Mouse (Mus musculus) forebrain, embryonic 15.5 days (tissue): ENCODE measurements around the gene Wipi1. TPM values are rescaled to one million over a fixed set of nuclear protein-coding genes. Genes with fewer than 3 reads are reported as not detected.

ENCODE experiments used
- ATAC-seq: fragments of 200-750 bp; cut with Nextera tagmentation; replicated peaks from 2 replicates; pipeline ENCODE4 v1.8.0; 2017; ENCODE audit warnings: mild to moderate bottlenecking, moderate TSS enrichment, moderate library complexity
- H3K27ac ChIP-seq: fragments of 300-500 bp; sonication (generic); replicated peaks from 2 replicates; pipeline ENCODE4 v1.5.1; 2015; ENCODE audit warnings: mild to moderate bottlenecking, inconsistent platforms
- H3K27me3 ChIP-seq: fragments of 300-500 bp; sonication (generic); 2 replicates; pipeline ENCODE4 v1.6.1; 2015; ENCODE audit warnings: inconsistent platforms
- H3K36me3 ChIP-seq: fragments of 300-500 bp; sonication (generic); 2 replicates; pipeline ENCODE4 v1.6.1; 2015; ENCODE audit warnings: mild to moderate bottlenecking, inconsistent platforms
- H3K4me1 ChIP-seq: fragments of 300-500 bp; sonication (generic); 2 replicates; pipeline ENCODE4 v1.6.1; 2015; ENCODE audit warnings: inconsistent platforms
- H3K4me2 ChIP-seq: fragments of 300-500 bp; sonication (generic); replicated peaks from 2 replicates; pipeline ENCODE4 v1.6.1; 2015; ENCODE audit warnings: mild to moderate bottlenecking, inconsistent platforms
- H3K4me3 ChIP-seq: fragments of 300-500 bp; sonication (generic); 2 replicates; pipeline ENCODE4 v1.5.1; 2015; ENCODE audit warnings: mild to moderate bottlenecking, inconsistent platforms
- H3K9ac ChIP-seq: fragments of 300-500 bp; sonication (generic); replicated peaks from 2 replicates; pipeline ENCODE4 v1.6.1; 2015; ENCODE audit warnings: mild to moderate bottlenecking, inconsistent platforms
- H3K9me3 ChIP-seq: fragments of 300-500 bp; sonication (generic); 2 replicates; pipeline ENCODE4 v1.6.1; 2016; ENCODE audit warnings: inconsistent platforms
- WGBS: fragments of 180-500 bp; shearing (Covaris S2); methylation state at CpG from one replicate; pipeline ENCODE4 v1.1.7; 2015; ENCODE audit warnings: mixed read lengths; 5-methylcytosine and 5-hydroxymethylcytosine counted together
- polyA plus RNA-seq: library from polyadenylated mRNA; unstranded; fragments of >200 nt; fragmentation: Nextera tagmentation; extraction: Ambion mirVana; gene quantifications from 2 replicates; pipeline ENCODE4 v1.2.1, GENCODE M21; 2015

Gene Wipi1
- polyA plus RNA-seq, 1 experiment from 2014 or later = 13.0 TPM

DNA sequence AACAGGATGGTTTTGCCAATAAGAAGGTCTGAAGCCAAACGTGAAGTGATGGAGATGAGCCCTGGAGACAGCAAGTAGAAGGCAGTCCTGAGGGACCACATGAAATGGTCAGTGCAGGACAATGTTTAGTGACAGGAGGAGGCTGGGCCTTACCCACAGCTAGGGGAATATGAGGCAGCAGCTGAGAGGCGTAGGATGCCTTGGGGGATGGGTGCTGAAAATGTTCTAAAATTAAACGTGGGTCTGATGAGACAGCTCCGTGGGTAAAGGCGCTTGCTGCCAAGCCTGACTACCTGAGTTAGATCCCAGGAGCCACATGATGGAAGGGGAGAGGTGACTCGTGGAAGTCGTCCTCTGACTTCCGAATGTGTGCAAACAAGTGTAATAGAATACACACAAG, 21.8 kb downstream of the Wipi1 start:
- no peaks in the 10 kb centered on the region for H3K36me3 ChIP-seq
- no peak overlapping the region for H3K27ac ChIP-seq
- H3K27me3 ChIP-seq = no peaks in the 10 kb centered on the region
- H3K4me3 ChIP-seq = no peak overlapping the region
- H3K4me2 ChIP-seq = no peak overlapping the region
- H3K9ac ChIP-seq = no peak overlapping the region
- WGBS = 87% methylated on average over 8 of the region's 8 CpGs
- no peaks in the 10 kb centered on the region for H3K9me3 ChIP-seq
- H3K4me1 ChIP-seq = no peaks in the 10 kb centered on the region
- ATAC-seq = no peak

GRCm38 (mm10) chr11:109587638-109588374, 24.0 kb downstream of the Wipi1 start:
- Histone ChIP-seq H3K4me2 (no peak overlapping the region), H3K9me3 (no peaks in the 10 kb centered on the region), H3K36me3 (no peaks in the 10 kb centered on the region), H3K4me3 (no peak overlapping the region), H3K27ac (no peak overlapping the region), H3K4me1 (no peaks in the 10 kb centered on the region), H3K9ac (no peak overlapping the region), H3K27me3 (no peaks in the 10 kb centered on the region)
- 77% methylated on average over 14 of the region's 15 CpGs for WGBS
- no peak for ATAC-seq

DNA sequence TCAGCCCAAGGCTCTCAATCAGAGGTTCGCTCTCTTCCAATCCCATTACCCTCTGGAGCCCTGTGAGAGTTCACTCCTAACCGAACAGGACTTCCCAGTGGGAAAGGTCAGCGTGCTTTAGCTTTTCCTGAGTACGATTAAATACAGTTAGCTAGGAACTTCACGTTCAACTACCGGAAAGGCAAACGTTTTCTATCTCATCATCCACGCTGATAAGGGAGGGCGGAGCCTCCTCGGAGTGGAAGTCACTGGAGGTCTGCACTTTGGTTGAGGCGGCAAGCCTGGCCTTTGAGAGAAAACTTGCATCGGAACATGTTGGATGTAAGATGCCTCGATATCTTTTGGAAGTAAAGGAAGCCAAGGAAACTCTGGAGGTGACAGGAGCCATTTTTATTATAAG, 24.7 kb downstream of the Wipi1 start:
- H3K27ac ChIP-seq = no peak overlapping the region
- H3K4me1 ChIP-seq = no peaks in the 10 kb centered on the region
- no peak overlapping the region for H3K4me3 ChIP-seq
- H3K36me3 ChIP-seq = no peaks in the 10 kb centered on the region
- H3K9ac ChIP-seq = no peak overlapping the region
- no peak overlapping the region for H3K4me2 ChIP-seq
- no peaks in the 10 kb centered on the region for H3K27me3 ChIP-seq
- no peak for ATAC-seq
- 70% methylated on average over 13 of the region's 13 CpGs for WGBS
- H3K9me3 ChIP-seq = no peaks in the 10 kb centered on the region

- Histone ChIP-seq H3K27me3 (no peaks in the 10 kb centered on the region), H3K4me3 (no peak overlapping the region), H3K9me3 (no peaks in the 10 kb centered on the region), H3K27ac (no peak overlapping the region), H3K4me2 (no peak overlapping the region), H3K4me1 (no peaks in the 10 kb centered on the region), H3K9ac (no peak overlapping the region), H3K36me3 (no peaks in the 10 kb centered on the region)
- 77% methylated on average over 2 of the region's 2 CpGs for WGBS
- no peak for ATAC-seq
These were observed 25.3 kb downstream of the Wipi1 start for GRCm38 (mm10) chr11:109586424-109586823.

DNA sequence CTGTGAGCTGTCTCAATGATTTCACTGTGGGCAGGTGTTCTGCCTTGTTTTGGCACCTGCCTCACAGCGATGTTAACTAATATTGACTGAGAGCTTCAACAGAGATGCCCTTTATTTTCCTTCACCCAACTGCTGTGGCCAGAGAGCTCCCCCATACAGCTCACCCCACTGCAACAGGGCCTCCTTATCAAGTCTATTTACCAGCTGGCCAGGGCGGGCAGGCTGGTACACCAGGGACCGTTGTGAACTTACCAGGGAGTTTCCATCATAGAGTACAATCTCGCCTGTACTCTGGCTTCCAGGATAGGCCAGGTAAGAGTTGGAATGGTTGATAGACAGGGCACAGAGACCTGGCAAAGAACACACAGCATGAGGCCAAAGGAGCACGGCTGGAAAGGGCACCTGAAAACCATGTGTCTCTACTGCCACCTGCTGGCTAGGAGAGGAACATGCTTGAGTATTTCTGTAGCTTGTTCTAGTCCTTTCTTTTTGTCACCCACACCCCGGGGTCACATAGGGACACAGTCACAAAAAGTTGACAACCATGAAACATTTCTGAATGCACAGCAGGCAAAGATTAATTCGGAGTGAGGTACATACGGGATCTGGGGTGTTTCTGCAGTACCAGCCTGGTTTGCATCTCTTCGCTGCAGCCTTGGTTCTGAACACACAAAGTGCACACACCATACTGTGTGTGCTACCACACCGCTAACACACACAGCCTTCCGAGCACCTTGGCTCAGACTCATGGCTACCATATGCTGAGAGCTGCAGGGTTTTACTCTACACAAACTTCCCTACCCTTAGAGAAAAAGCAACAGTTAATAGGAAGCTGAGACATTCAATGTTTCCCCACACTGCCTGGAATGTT, 26.7 kb downstream of the Wipi1 start:
- Histone ChIP-seq H3K4me2 (no peak overlapping the region), H3K9me3 (no peaks in the 10 kb centered on the region), H3K27me3 (no peaks in the 10 kb centered on the region), H3K4me3 (no peak overlapping the region), H3K9ac (no peak overlapping the region), H3K4me1 (no peaks in the 10 kb centered on the region), H3K27ac (no peak overlapping the region), H3K36me3 (no peaks in the 10 kb centered on the region)
- WGBS = 50% methylated on average over 11 of the region's 11 CpGs
- ATAC-seq = peak; percentile 67

DNA sequence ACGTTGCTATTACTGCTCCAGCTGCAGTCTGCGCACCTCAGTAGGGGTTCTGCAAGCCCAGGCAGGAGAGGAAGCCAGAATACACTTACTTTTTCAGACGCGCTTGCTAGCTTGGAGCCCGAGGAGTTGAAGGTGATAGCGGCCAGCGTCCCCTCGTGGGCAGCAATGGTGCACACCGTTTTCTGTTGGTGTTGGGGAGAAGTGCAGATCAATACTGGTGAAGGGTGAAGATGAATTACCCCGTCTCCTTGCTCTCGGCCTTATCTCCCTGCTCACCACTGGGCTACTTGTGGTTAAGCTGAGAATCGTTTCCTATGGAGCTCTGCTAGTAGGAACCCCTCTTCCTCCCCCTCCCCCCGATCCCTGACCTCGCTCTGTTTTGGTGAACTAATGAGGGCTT, 27.8 kb downstream of the Wipi1 start:
- H3K9me3 ChIP-seq = no peaks in the 10 kb centered on the region
- no peak overlapping the region for H3K27ac ChIP-seq
- no peak overlapping the region for H3K4me3 ChIP-seq
- 81% methylated on average over 14 of the region's 14 CpGs for WGBS
- no peaks in the 10 kb centered on the region for H3K36me3 ChIP-seq
- no peak overlapping the region for H3K9ac ChIP-seq
- no peak for ATAC-seq
- H3K4me1 ChIP-seq = no peaks in the 10 kb centered on the region
- no peaks in the 10 kb centered on the region for H3K27me3 ChIP-seq
- no peak overlapping the region for H3K4me2 ChIP-seq

DNA sequence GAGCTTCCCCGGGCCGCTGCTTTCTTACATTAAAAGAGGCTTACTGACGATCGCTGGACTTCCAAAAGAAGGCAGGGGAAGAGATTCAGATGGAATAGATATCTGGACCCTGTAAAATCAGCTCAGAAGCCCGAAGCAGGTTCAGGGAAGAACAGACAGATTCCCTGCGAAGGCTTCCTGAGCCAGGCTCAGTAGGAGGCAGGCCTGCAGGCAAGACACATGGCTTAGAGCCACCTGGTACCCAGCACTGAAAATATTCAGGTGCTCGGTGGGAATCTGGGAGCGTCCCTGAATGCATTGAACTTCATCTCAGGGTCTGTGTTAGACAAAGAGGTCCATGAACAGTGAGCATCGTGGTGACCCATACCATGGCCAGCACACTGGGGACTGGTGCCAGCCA, 31.8 kb downstream of the Wipi1 start:
- Histone ChIP-seq H3K36me3 (no peaks in the 10 kb centered on the region), H3K4me3 (no peak overlapping the region), H3K4me1 (peaks cover 19% of the 10 kb centered on the region), H3K27me3 (no peaks in the 10 kb centered on the region), H3K27ac (no peak overlapping the region), H3K4me2 (no peak overlapping the region), H3K9me3 (no peaks in the 10 kb centered on the region), H3K9ac (no peak overlapping the region)
- no peak for ATAC-seq
- 79% methylated on average over 9 of the region's 9 CpGs for WGBS

DNA sequence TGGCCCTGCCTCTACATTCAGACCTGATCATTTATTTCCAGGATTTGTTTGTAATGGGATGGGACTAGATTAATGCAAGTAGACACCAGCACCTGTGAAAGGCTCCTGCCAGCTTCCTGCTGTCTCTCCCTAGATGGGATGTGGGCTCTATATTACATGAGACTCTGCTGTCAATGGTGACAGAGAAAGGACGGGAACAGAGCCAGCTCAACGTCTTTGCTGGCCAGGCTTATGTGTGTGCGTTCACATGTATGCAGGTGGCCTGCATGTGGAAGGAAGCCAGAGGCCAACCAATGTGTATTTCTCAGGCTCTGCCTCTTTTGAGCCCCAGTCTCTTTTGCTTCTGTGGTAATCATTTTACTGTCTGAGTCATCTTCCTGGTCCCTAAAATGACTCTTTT, 33.2 kb downstream of the Wipi1 start:
- 36% methylated on average over 3 of the region's 3 CpGs for WGBS
- H3K27ac ChIP-seq = no peak overlapping the region
- no peak for ATAC-seq
- no peak overlapping the region for H3K4me2 ChIP-seq
- no peaks in the 10 kb centered on the region for H3K36me3 ChIP-seq
- H3K27me3 ChIP-seq = no peaks in the 10 kb centered on the region
- no peaks in the 10 kb centered on the region for H3K9me3 ChIP-seq
- H3K4me1 ChIP-seq = peaks cover 22% of the 10 kb centered on the region
- no peak overlapping the region for H3K4me3 ChIP-seq
- no peak overlapping the region for H3K9ac ChIP-seq

GRCm38 (mm10) chr11:109575832-109576231, 35.9 kb downstream of the Wipi1 start:
- Histone ChIP-seq H3K4me1 (peaks cover 22% of the 10 kb centered on the region), H3K4me2 (no peak overlapping the region), H3K4me3 (no peak overlapping the region), H3K36me3 (no peaks in the 10 kb centered on the region), H3K27me3 (no peaks in the 10 kb centered on the region), H3K9me3 (no peaks in the 10 kb centered on the region), H3K9ac (no peak overlapping the region), H3K27ac (no peak overlapping the region)
- 0 out of 2 replicates have a peak, but pooled peaks have one; percentile 70 for ATAC-seq
- 48% methylated on average over 6 of the region's 6 CpGs for WGBS

GRCm38 (mm10) chr11:109574604-109575003, 37.2 kb downstream of the Wipi1 start:
- H3K4me2 ChIP-seq = no peak overlapping the region
- no peak overlapping the region for H3K9ac ChIP-seq
- no peak overlapping the region for H3K27ac ChIP-seq
- H3K9me3 ChIP-seq = no peaks in the 10 kb centered on the region
- no peaks in the 10 kb centered on the region for H3K27me3 ChIP-seq
- H3K4me3 ChIP-seq = no peak overlapping the region
- 74% methylated on average over 2 of the region's 2 CpGs for WGBS
- peaks cover 22% of the 10 kb centered on the region for H3K4me1 ChIP-seq
- no peak for ATAC-seq
- H3K36me3 ChIP-seq = no peaks in the 10 kb centered on the region

DNA sequence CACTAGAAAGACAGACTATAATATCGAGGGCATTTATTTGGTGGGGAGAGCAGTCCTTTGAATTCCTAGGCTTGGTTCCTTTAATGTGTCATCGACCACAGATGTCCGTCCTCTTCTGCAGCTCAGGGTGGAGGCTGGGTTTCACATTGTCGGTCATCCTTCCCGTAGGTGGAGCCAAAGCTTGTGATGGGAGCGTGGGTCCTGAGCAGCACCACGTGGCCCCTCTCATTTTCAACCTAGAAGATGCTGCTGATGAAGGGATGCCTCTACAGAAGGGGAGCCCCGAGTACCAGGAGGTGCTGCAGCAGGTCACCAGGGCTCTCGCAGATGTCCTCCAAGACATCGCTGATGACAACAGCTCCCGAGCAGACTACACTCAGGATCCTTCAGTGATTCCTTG, 39.7 kb downstream of the Wipi1 start:
- H3K4me3 ChIP-seq = no peak overlapping the region
- H3K4me2 ChIP-seq = no peak overlapping the region
- H3K9me3 ChIP-seq = no peaks in the 10 kb centered on the region
- no peak overlapping the region for H3K27ac ChIP-seq
- no peaks in the 10 kb centered on the region for H3K27me3 ChIP-seq
- H3K36me3 ChIP-seq = no peaks in the 10 kb centered on the region
- no peak for ATAC-seq
- H3K9ac ChIP-seq = no peak overlapping the region
- H3K4me1 ChIP-seq = peaks cover 14% of the 10 kb centered on the region; the same call in 1 of the 2 replicates
- 87% methylated on average over 11 of the region's 11 CpGs for WGBS

DNA sequence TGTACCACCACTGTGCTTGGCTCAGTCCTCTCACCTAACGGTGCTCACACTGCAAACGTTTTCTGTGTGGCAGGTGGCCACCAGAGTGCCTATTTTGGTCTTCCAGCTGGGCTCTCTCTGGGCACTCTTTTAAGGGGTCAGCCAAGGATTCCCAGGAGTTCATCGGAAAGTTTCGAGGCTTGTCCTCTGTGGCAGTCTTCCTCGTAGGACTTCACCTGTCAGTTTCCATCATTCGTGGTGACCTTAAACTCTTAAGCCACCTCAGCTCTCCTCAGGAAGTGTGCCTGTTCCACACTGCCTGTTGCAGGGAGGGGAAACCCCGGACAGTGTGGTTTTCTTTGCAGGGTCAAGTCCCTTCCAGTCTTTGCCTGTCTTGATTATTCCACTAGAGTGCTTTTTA, 42.0 kb downstream of the Wipi1 start:
- no peak for ATAC-seq
- H3K9me3 ChIP-seq = no peaks in the 10 kb centered on the region
- 76% methylated on average over 7 of the region's 7 CpGs for WGBS
- H3K4me1 ChIP-seq = peaks cover 6% of the 10 kb centered on the region; the same call in 1 of the 2 replicates
- no peak overlapping the region for H3K9ac ChIP-seq
- H3K27ac ChIP-seq = no peak overlapping the region
- H3K4me3 ChIP-seq = no peak overlapping the region
- H3K36me3 ChIP-seq = no peaks in the 10 kb centered on the region
- no peak overlapping the region for H3K4me2 ChIP-seq
- no peaks in the 10 kb centered on the region for H3K27me3 ChIP-seq
